Mouse (Mus musculus) urinary bladder, postnatal 25 days (tissue): Measurements from ENCODE around the gene Ccl5.
"Not testable (repeated sequence)": the region's sequence is repeated elsewhere in the genome, so short reads cannot be mapped to it uniquely, and the experiment has no call there.

Experiments
- DNase-seq: peaks from one replicate; pipeline ENCODE4 v3.0.0; 2022; ENCODE audit warnings: low spot score

Ccl5 gene

DNA sequence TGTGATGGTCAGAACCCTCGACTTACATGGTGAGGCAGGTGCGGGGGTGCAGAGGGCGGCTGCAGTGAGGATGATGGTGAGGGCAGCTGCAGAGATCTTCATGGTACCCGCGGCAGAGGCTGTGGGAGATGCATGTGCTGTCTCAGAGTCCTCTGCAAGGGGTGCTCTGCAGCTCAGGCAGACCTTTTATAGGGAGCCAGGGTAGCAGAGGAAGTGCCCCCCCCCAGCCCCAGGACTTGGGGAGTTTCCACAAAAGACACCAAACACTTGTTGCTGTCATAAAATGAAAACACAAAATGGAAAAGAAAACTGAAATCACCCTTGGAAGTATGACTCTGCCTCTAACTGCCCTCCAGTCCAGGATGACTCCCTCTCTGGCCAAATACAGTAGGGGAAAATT lies at the start of gene Ccl5:
Gene Ccl5 (minus strand): TSS at position 159 of the 400 bp plus-strand sequence.
- no peak for DNase-seq

DNA sequence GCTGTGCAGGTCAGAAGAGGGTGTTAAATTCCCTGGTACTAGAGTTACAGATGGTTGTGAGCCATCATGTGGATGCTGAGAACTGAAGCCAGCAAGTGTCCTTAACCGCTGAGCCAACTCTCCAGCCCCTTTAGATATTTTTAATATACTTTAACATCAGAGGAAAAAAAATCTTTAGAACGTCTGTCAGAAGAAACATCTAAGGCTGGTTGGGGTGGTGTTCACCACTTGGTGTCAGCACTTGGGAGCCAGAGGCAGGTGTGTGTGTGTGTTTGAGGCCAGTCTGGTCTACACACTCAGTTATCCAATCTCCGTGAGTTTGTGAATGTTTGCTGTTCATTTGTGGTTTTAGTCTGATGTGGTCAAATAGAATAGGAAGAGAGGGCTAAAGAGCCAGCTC lies 48.7 kb upstream of the Ccl5 start:
- DNase-seq, result no peak

DNA sequence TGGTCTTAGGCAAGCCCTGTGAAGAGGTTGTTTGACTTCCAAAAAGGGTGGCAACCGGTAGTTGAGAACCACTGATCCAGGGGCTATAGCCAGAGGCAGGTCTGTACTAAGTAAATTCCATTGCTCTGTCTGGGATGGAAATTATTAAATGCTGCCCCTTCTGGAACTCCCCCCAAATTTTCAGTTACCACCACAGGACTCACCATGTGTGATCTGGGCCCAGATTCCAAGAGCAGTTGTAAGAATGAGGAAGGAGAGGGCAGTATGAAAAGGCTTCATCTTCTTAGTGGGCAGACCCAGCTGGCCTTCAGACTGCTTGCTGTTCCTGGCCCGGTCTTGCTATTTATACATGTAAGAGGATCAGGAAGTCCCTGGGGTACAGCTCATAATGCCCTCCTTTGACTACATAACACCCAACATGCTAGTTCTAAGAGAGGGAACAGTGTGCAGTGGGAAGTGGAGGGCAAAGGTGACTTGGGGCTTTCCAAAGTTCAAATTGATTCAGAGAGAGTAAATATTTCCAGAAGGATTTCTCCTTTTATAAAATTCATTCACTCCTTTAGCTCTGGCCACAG lies 48.0 kb upstream of the Ccl5 start, which contains the start of gene Ccl9:
Gene Ccl9 (minus strand): TSS at position 451 of the 575 bp plus-strand sequence.
- DNase-seq, result no peak

DNA sequence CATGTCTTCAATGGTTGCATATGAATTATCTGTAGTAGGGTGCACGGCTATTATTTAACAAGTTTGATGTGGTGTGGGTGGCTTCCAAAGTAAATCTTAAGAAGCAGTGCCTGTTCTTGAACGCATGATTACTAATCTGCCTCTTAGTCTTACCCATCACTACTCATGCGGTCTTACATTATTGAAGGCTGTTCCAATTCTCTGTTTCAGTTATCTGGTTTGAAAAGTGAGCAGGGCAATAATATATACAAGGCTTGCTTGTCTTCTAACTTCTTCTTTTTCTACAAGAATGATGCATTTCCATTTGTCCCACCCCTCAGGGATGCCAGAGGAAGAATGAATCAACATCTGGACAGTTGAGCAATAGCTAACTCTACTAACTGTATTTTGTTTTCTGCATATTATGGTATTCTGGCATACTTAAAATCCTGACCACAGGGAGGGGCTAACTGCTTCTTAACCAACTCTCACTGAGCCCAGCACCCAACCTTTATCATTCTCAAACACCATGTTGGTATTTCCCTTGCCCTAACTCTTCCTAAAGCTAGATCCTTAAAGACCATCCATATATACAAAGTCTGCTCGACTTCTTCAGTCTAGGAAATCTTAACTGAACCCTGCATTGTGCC lies 46.7 kb upstream of the Ccl5 start:
- no peak for DNase-seq

DNA sequence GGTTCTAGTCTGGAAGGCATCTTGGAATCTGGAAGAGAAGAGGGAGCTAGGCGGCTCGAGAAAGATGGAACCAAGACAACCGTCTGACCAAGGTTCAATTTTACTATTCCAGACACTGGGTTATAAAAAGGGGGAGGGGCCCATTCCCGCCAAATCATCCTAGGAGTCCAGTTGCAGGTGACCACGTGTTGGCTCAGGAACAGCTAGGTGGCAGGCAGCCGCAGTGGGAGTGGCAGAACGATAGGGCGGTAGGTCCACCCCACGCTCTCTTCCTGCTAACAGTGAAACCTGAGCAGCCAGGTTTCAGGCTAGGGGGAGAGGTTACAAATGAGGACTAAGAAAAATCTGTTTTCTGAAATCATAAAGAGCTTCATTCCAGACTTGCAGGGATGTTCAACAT lies 42.5 kb upstream of the Ccl5 start:
- DNase-seq, result no peak

DNA sequence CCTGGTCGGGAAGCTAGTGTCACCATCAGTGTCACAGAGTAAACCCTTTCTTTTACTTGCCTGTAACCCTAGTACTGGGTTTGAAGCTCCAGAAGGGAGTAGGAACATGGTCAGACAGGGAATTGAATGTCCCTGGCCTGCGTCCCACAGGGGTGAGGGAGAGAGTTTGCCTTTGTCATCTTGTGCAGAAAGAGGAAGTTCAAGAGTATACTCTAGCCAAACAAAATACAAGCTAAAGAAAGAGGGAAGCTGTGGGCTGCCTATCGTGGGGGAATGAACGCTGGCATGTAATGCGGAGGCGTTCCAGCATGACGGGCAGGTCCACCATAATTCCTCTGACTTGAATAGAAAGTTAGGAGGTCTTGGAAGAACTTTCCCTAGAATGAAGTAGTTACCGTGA lies 41.9 kb upstream of the Ccl5 start:
- DNase-seq, result no peak

DNA sequence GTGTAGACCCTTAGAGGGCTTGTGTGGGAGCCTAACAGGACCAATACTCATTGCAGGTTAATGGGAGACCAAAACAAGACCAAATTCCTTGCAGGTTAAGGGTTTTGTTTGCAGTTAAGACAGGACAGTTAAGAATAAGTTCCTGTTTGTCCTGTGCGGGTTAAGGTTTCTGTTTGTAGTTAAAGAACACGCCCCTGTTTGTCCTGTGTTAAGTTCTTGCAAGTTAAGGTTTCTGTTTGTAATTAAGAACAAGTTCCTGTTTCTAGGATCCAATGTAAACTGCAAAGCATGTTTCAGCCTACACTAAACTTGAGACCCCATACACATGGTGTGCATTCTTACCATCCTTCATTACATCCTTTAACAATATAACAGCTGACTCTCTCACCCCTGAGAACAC lies 39.9 kb upstream of the Ccl5 start:
- no peak for DNase-seq

DNA sequence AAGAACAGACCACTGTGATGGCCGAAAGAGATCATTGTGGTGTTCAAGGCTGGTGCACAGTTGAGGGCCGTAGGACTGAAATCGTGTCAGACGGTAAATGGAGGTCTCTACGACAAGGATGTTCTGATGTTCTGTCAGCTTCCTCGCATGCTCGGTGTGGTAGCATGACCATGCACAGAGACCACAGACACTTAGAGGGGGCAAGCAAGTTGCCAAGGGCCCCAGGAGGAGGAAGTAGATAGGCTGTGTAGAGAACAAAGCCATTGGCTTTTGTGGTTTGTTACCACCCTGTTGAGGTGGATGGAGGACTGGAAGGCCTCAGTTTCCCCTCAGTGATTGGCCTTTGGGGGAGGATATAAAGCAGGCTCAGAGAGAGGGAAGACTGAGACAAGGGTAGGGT lies 38.9 kb upstream of the Ccl5 start:
- no peak for DNase-seq

DNA sequence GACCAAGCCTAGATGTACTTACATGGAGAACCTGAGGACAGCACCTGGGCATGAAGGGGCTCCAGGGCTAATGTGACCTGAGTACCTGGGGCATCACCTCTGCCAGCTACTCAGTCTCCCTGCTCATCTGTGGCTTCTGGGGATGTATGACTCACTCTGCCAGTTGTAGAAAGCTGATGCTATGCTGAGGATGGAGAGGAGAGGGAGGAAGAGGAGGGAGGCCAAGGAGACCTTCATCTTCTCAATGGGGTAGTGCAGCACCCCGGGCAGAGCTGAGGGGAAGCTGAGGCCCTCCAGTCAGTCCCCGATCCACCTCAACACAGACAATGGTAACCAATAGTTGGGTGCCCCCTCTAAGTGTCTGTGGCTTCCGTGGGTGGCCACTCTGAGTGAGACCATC lies 38.5 kb upstream of the Ccl5 start:
- no peak for DNase-seq

DNA sequence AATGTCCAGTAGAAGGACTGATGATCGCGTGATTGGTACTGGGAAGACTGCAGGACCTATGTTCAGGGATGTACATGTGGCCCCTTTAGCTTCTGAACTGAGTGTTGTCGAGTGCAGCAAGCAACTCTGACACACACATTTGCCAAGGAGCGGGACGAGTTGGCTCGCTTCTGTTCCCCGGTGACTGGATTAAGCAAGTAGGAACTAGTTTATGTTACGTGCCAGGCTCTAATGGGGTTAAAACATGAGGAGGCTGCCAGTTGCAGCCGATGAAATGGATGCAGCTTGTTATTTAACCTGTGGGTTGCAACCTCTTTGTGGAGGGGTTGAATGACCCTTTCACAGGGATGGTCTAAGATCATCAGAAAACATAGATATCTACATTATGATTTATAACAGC lies 37.7 kb upstream of the Ccl5 start:
- no peak for DNase-seq

DNA sequence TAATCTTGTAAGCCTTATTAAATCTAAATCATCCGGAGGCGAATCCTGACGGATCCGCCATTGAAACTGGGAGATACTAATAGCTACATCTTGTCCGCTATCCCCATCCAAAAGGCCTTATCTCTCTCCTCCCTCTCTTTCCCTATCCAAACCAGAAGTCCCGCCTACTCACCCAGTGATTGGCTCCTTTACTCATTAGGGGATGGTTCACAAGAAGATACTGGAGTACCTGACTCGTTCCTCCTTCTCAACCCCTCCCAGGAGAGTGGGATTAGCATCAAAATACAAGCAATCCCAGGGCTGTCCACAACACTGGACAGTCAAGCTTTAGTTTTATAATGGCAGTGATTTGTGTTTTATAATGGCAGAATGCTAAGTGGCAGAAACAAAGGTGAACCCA lies 37.0 kb upstream of the Ccl5 start:
- no peak for DNase-seq

DNA sequence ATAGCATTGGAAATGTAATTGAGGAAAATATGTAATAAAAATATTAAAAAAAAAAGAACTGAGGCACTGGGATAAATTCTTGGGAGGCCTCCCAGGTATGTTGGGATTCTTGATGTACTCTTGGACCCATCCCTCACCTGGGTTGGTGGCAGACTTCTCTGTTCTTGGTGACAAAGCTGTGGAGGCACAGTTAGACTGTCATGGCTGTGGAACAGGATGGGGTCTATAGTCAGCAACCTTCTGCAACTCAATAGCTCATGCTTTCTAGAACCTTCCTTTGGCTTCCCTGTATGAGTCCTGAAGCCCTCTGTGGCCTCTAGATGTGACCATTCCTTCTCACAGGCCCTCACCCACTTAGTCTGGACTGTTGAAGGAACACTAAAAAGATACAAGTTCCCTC lies 36.3 kb upstream of the Ccl5 start:
- no peak for DNase-seq

DNA sequence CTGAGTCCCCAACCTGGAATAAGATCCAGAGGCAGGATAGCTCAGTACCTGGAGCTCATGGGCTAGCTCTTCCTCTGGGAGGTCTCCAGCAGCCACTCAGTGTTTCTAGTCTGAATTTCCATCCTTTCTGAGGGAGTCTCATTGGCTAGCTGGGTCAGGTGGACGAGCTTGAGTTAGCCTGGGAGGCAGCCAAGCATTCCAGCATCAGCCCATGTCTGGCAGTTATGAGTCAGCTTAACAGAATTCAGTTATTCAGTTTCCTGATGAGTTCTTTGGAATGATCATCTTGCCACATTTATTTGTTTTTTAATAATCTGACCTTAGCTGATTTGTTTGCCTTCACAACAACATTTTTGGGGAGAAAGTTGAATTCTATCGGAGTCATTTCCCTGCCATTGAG lies 33.4 kb upstream of the Ccl5 start:
- no peak for DNase-seq

DNA sequence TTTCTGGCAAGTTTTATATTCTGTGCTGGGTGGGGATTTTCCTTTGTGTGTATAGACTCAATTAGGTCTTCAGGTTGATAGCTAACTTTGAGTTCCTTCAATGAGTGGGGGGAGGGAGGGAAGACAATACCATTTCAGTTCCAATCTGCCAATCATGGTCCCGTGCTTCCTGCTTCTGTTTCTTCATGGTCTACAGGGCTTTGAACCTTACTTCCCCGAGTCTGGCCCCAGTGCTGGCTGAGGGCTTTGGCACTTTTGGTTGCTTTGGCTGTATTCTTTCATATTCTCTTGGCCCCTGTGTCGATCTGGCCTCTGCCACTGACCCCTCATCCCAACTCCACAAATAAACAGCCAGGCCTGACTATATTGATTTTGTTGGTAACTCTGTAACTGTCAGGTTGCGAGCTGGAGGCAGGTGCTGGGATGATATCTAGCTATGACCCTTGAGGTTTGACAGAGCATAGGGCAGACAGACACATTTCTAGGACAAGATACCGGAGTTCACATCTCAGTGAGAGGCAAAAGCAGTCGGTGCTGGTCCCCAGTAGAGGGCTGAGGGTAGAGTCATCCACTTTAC lies 32.1 kb upstream of the Ccl5 start:
- no peak for DNase-seq

DNA sequence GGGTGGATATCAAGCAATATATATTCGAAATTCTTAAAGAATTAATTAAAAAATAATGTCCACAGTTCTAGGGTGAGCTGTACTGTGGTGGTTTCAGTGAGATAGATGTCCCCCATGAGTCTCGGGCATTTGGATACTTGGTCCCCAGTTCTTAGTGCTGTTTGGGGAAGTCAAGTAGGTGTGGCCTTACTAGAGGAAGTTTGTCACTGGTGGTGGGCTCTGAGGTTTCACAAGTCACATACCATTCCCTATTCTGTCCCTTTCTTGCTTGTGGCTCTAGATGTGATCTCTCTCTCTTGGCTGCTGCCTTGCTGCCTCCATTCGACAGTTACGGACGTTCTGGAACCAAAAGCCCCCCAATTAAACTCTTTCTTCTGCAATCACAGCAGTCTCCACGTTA lies 30.1 kb upstream of the Ccl5 start:
- DNase-seq, result no peak

DNA sequence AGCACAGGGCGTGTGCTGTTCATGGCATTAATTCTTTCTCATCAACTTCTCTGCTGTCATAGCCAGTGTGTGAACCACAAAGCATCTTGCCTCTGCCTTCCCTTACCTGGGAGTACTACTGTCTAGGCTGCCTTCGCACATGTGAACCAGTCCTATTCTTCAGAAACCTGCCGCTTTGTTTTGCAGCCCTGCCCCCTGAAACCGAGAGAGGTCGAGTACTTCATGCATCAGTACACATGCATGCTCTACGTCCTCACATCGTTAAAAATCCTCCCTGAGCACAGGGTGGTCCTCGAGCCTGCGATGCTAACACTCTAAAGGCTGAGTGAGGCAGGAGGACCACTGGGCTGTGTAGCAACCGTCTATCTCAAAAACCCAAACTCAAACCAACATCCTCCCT lies 26.8 kb upstream of the Ccl5 start:
- DNase-seq, result no peak

DNA sequence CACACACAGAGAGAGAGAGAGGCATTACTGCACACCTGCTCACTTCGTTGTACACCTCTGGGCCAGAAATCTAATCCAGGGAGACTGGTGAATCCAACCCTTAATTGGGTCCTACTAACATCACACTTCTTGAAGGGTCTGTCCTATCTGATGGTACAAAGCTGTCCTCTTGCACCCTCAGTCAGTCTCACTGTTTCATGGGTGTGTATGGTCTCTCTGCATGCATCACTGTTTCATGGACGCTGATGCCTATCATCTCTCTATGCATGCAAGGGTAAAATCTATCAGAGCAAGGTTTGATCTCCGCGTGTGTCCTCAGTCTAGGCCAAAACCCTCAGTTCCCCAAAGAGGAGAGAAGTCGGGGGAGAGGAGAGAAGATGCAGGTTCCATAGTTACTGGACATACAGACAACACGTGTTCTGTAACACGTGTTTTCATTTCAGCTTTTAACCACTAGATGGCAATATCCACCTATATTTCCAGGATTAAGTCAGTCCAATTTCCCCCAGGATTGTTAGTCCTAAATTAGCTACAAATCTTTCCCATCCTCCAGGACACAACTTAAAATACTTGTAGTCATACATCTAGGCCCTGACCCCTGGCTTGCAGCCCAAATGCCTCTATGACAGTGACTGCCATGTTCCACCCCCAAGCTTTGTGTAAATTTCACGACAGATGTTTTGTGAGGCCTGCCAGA lies 25.9 kb upstream of the Ccl5 start:
- no peak for DNase-seq

DNA sequence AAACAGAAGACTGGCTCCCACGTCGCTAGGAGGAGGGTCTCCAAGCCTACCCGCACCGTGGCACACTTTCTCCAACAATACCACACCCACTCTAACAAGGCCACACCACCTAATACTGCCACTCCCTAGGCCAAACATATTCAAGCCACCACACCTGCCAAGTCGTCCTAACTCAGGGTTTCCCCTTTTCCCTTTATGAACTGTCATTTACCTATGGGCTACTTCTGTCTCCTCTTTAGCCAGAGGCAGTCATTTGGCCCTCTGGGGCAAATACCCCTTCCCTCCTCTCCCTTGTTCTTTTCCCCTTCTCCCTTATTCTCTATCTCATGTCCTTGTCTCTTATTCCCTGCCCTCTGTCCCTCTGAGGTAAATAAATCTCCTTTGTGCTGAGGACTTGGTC lies 21.4 kb upstream of the Ccl5 start:
- no peak for DNase-seq

DNA sequence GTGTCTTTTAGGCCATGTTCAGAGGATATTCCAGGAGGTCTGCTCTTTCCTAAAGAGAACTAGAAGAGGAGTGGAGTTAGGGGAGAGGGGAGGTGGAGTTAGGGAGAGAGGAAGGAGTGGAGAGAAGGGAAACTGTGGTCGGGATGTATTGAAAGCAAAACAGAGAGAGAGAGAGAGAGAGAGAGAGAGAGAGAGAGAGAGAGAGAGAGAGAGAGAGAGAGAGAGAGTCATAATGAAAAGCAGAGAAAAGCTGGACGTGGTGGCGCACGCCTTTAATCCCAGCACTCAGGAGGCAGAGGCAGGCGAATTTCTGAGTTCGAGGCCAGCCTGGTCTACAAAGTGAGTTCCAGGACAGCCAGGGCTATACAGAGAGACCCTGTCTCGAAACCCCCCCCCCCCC lies 20.7 kb upstream of the Ccl5 start:
- not testable (repeated sequence) for DNase-seq

DNA sequence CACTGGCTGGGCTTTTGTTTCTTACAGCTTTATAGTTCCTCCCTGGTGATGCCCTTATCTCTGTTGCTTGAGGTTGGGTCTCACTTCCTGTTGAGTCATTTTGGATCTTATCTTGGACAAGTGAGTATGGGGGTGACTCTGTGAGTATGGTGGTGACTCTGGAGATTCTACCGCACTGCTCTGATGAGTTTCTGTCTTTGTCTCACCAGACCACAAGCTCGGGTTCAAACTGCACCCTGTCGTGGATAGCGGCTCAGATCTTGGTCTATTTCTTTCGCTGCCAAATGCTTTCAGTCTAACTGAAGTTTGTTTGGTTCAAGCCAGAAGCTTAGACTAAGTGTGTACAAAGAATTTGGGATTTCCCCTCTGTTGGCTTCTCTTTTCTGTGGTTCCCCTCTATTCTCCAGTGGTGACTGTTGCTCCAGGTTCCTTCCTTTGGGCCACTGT lies 19.9 kb upstream of the Ccl5 start:
- DNase-seq, result no peak

DNA sequence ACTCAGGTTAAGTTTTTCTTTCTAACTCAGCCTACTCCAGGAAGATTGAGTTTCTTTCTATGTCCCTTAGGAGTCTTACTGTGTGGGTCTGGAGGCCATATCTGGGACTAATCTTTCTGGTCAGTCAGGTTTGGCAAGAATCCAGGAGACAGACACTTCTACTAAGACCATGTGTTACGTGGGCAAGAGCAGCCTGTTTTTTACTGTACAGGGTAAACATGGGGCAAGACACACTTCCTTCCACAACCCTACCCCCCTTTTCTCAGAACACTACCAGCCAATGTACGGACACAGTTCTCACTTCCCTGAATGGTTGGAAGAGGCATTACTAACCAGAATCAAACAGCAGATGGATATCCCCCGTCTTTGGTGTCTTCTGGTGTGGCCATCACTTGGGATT lies 13.9 kb upstream of the Ccl5 start:
- DNase-seq, result no peak

DNA sequence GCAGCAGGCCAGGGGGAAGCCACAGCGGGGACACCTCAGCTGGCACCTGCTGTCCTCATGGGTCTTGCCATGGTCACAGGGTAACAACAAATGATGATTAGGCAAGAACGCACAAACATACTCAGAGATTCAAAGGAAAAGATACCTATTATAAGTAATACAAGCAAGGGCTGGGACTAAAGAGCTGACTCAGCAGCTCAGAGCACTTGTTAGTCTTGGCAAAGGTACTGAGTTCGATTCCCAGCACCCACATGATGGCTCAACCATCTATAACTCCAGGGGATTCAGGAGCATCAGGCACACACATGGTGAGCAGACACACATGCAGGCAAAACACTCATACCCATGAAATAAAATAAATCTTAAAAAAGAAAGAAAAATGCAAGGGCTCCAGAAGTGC lies 11.1 kb upstream of the Ccl5 start:
- no peak for DNase-seq

DNA sequence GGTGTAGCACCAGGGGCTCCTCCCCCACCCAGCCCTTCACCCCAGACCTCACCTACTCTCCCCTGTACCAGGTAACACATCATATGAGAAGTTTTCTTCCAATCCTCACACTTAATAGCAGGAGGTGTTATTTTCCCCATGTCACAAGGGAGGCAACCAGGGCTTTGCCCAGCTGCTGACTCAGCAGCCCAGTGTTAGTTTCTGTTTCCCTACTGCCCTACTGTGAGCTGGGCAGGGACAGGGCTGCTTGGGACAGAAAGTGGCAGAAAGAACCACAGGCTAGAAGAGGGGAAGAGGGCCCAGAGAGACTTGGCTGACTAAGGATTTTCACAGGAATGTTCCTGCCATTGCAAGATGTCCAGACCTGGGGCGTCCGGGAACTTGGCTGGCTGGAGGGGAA lies 10.6 kb upstream of the Ccl5 start:
- no peak for DNase-seq
